Mouse (Mus musculus): ENCODE measurements at regions not wholly inside any gene's neighbourhood (a gene's known extent, or its start where the extent isn't known, plus 50 kb on each side); places are given as distances from the start of the nearest gene placed in this dataset.

DNA sequence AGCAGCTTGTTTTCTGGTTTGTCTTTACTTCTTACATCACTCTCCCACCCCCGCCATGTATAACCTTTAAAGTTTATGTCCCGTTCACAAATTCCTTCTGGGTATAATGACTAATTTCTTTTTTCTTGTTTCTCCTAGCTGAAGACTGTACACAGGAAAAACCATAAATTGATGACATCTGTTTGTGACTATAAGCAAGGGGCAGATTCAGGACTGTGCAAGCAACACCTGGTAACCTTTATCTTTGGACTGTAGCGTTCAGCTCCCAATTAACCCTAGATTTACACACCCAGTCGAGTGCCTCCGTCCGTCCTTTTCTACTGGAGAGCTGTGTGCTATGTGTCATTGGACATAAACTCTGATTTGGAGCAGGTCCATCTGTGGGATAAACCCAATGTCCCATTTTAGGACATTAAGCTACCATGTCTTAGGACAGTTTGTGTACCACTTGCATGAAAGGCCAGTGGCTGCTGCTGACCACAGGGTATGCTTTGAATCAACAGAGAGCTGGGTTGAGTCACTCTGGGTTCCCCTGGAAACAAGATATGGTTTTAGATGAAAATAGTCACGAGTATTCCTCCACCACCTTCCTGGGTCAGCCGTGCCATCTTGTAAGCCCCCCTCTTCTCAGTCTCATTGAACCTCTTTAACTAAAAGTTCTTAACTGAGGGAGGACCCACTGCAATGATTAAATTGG lies 159.2 kb upstream of the Pgrmc2 start:
- WGBS: 89% methylated on average over 8 of the region's 8 CpGs
- no peaks in the 10 kb centered on the region for H3K36me3 ChIP-seq (ENCODE audit: control insufficient read depth, insufficient read depth, low read length)
- H3K27me3 ChIP-seq (ENCODE audit: control insufficient read depth, insufficient read depth, low read length): no peaks in the 10 kb centered on the region
- TF ChIP-seq CTCF (IDR thresholded peaks at IDR 0.05; ENCODE audit: extremely low read depth, insufficient read depth, insufficient read length, insufficient replicate concordance) (no peak), POLR2A (IDR thresholded peaks at IDR 0.05; ENCODE audit: low read depth, low read length) (no peak)
- no peak overlapping the region for H3K4me3 ChIP-seq (ENCODE audit: extremely low read depth, insufficient read depth, insufficient read length)
- no peak for DNase-seq (ENCODE audit: low read depth in 1 of 2, low spot score in 2 of 2)
- no peaks in the 10 kb centered on the region for H3K4me1 ChIP-seq (ENCODE audit: control insufficient read depth, insufficient read depth, insufficient read length)
- no peak overlapping the region for H3K27ac ChIP-seq (ENCODE audit: insufficient read depth, low read length)

DNA sequence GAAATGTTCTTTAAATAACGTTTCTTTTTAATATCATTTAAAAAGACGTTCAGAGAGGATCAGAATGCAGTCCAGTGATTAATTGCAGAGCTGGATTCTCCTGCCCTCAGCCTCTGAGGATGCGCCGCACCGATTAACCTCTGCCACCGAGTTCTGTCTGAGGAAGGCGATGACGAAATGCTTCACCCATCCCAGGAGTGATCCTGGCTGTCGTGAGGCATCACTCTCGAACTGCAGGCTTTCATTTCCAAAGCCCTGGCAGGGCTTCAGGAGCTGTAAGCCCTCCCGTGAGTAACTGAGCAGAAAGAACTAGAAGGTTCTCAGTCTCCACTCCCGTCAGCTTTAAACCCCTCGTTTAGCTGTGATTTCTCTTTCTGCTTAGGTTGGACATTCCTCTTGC lies 157.0 kb upstream of the Pgrmc2 start:
- TF ChIP-seq CTCF (IDR thresholded peaks at IDR 0.05; ENCODE audit: extremely low read depth, insufficient read depth, insufficient read length, insufficient replicate concordance) (no peak), POLR2A (IDR thresholded peaks at IDR 0.05; ENCODE audit: low read depth, low read length) (no peak)
- H3K4me1 ChIP-seq (ENCODE audit: control insufficient read depth, insufficient read depth, insufficient read length): no peaks in the 10 kb centered on the region; the same call in 1 of the 2 replicates

DNA sequence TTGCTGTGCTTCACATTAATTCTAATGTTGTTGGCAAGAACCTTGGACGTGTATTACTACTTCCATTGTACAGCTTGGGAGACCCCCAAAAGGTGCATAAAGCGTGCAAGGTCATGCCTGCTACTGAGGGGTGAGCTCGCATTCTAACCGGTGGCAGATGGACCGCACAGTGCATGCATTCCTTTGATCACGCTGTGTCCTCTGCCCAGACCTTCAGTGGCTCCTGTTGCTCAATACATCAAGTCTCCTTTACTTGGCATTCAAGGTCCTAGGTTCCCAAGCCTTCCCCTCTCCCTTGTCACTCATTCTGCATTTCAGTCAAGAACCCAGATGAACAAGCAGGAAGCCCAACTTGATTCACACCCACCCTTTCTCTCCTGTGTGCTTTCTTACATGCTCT lies 156.4 kb upstream of the Pgrmc2 start:
- no peaks in the 10 kb centered on the region; the same call in 1 of the 2 replicates for H3K4me1 ChIP-seq (ENCODE audit: control insufficient read depth, insufficient read depth, insufficient read length)
- no peaks in the 10 kb centered on the region for H3K36me3 ChIP-seq (ENCODE audit: control insufficient read depth, insufficient read depth, low read length)
- no peak for TF ChIP-seq POLR2A (IDR thresholded peaks at IDR 0.05; ENCODE audit: low read depth, low read length)
- TF ChIP-seq CTCF (IDR thresholded peaks at IDR 0.05; ENCODE audit: extremely low read depth, insufficient read depth, insufficient read length, insufficient replicate concordance): no peak
- H3K27me3 ChIP-seq (ENCODE audit: control insufficient read depth, insufficient read depth, low read length): no peaks in the 10 kb centered on the region
- no peak for DNase-seq (ENCODE audit: low read depth in 1 of 2, low spot score in 2 of 2)
- WGBS: 90% methylated on average over 6 of the region's 6 CpGs
- H3K4me3 ChIP-seq (ENCODE audit: extremely low read depth, insufficient read depth, insufficient read length): no peak overlapping the region
- no peak overlapping the region for H3K27ac ChIP-seq (ENCODE audit: insufficient read depth, low read length)

More for the DNA sequence above, 157.0 kb upstream of the Pgrmc2 start:
- Histone ChIP-seq H3K36me3 (ENCODE audit: control insufficient read depth, insufficient read depth, low read length) (no peaks in the 10 kb centered on the region), H3K27me3 (ENCODE audit: control insufficient read depth, insufficient read depth, low read length) (no peaks in the 10 kb centered on the region), H3K4me3 (ENCODE audit: extremely low read depth, insufficient read depth, insufficient read length) (no peak overlapping the region), H3K27ac (ENCODE audit: insufficient read depth, low read length) (no peak overlapping the region)
- 88% methylated on average over 13 of the region's 13 CpGs for WGBS
- DNase-seq (ENCODE audit: low read depth in 1 of 2, low spot score in 2 of 2): no peak

DNA sequence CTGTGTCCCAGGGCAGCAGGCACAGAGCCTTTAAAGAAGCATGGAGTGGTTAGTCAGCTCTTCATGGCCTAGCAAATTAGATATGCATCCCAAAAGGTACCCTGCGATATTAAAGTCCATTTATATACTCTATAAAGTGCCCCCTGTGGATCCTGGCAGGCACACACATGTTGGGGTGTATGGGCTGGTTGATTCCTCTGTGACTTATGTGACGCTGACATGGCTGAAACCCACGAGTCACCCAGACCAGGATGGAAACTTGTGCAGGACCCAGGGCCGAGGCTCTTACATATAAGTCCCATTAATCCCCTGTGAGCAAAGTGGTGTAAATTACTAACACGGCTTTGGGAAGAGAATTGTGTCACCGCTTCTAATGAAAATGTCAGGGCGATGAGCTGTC lies 155.2 kb upstream of the Pgrmc2 start:
- H3K27me3 ChIP-seq (ENCODE audit: control insufficient read depth, insufficient read depth, low read length): no peaks in the 10 kb centered on the region
- no peak for DNase-seq (ENCODE audit: low read depth in 1 of 2, low spot score in 2 of 2)
- WGBS: 83% methylated on average over 7 of the region's 7 CpGs

DNA sequence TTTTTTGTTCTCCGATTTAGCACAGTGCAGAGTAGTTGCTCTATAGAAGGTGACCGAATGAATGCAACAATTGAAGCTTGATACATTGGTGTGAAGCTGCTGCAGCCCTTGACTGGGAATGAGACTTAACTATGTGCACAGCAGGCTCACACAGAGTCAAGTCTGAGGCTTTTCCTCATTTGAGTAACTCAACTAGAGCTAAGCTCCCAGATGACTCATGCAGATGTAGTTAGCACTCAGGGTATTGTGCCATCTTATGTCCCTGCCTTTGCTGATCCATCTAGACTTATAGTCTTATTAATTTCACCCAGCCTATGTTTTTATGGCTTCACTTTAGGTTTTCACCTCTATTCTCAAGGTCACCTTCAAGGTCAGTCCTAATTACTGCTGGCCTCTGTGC lies 152.8 kb upstream of the Pgrmc2 start:
- H3K4me3 ChIP-seq (ENCODE audit: extremely low read depth, insufficient read depth, insufficient read length): no peak overlapping the region
- H3K4me1 ChIP-seq (ENCODE audit: control insufficient read depth, insufficient read depth, insufficient read length): no peaks in the 10 kb centered on the region; the same call in 1 of the 2 replicates
- no peak overlapping the region for H3K27ac ChIP-seq (ENCODE audit: insufficient read depth, low read length)
- H3K27me3 ChIP-seq (ENCODE audit: control insufficient read depth, insufficient read depth, low read length): no peaks in the 10 kb centered on the region
- no peaks in the 10 kb centered on the region for H3K36me3 ChIP-seq (ENCODE audit: control insufficient read depth, insufficient read depth, low read length)
- no peak for DNase-seq (ENCODE audit: low read depth in 1 of 2, low spot score in 2 of 2)
- 98% methylated on average over 2 of the region's 2 CpGs for WGBS
- TF ChIP-seq CTCF (IDR thresholded peaks at IDR 0.05; ENCODE audit: extremely low read depth, insufficient read depth, insufficient read length, insufficient replicate concordance) (no peak), POLR2A (IDR thresholded peaks at IDR 0.05; ENCODE audit: low read depth, low read length) (no peak)

More for the DNA sequence above, 155.2 kb upstream of the Pgrmc2 start:
- no peak overlapping the region for H3K4me3 ChIP-seq (ENCODE audit: extremely low read depth, insufficient read depth, insufficient read length)
- no peak overlapping the region for H3K27ac ChIP-seq (ENCODE audit: insufficient read depth, low read length)
- H3K36me3 ChIP-seq (ENCODE audit: control insufficient read depth, insufficient read depth, low read length): no peaks in the 10 kb centered on the region
- TF ChIP-seq POLR2A (IDR thresholded peaks at IDR 0.05; ENCODE audit: low read depth, low read length): no peak
- TF ChIP-seq CTCF (IDR thresholded peaks at IDR 0.05; ENCODE audit: extremely low read depth, insufficient read depth, insufficient read length, insufficient replicate concordance): no peak
- H3K4me1 ChIP-seq (ENCODE audit: control insufficient read depth, insufficient read depth, insufficient read length): no peaks in the 10 kb centered on the region; the same call in 1 of the 2 replicates

DNA sequence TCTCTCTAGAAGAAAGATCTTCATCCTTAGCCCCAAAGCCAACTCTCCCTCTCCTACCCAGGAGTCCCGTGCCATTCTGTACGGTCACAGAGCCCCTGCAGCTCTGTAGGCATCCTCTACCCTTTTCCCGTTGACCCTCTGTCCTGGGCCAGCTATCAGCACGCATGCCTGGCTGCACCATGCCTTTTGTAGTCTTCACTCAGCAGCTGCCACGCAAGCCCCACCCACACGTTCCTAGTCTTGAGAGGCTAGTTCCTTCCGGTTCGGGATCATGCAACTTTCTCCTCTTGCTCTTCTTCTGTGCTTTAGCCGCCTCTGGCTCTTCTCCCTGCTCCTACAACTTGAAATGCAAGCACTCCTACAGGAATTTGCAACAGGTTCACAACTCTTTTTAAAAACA lies 152.1 kb upstream of the Pgrmc2 start:
- Histone ChIP-seq H3K36me3 (ENCODE audit: control insufficient read depth, insufficient read depth, low read length) (no peaks in the 10 kb centered on the region), H3K27ac (ENCODE audit: insufficient read depth, low read length) (no peak overlapping the region), H3K27me3 (ENCODE audit: control insufficient read depth, insufficient read depth, low read length) (no peaks in the 10 kb centered on the region), H3K4me3 (ENCODE audit: extremely low read depth, insufficient read depth, insufficient read length) (no peak overlapping the region), H3K4me1 (ENCODE audit: control insufficient read depth, insufficient read depth, insufficient read length) (no peaks in the 10 kb centered on the region; the same call in 1 of the 2 replicates)
- TF ChIP-seq POLR2A (IDR thresholded peaks at IDR 0.05; ENCODE audit: low read depth, low read length): no peak
- 23% methylated on average over 9 of the region's 9 CpGs for WGBS
- peak in 1 of 2 experiments; percentile 5 for DNase-seq (ENCODE audit: low read depth in 1 of 2, low spot score in 2 of 2)

DNA sequence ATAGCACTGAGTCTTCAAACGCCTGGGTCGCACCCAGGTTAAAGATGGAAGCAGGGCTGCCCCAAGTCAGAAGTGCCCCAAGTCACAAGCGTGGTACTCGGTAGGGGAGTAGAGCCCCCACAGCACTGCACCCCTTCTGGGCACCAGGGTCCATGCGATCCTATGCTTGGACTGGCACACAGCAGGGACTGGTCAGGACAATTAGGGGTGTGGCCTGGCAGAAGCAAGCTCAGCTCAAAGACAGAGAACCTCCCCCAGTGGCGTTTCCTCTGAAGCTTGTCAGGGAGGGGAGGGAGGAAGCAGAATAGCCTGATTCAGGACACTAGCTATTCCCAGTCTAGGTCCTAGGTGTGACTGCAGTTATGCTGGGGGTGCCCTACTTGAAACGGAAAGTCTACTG lies 151.3 kb upstream of the Pgrmc2 start:
- no peaks in the 10 kb centered on the region; the same call in 1 of the 2 replicates for H3K4me1 ChIP-seq (ENCODE audit: control insufficient read depth, insufficient read depth, insufficient read length)
- TF ChIP-seq CTCF (IDR thresholded peaks at IDR 0.05; ENCODE audit: extremely low read depth, insufficient read depth, insufficient read length, insufficient replicate concordance) (no peak), POLR2A (IDR thresholded peaks at IDR 0.05; ENCODE audit: low read depth, low read length) (no peak)
- WGBS: 78% methylated on average over 7 of the region's 7 CpGs
- no peaks in the 10 kb centered on the region for H3K36me3 ChIP-seq (ENCODE audit: control insufficient read depth, insufficient read depth, low read length)
- no peaks in the 10 kb centered on the region for H3K27me3 ChIP-seq (ENCODE audit: control insufficient read depth, insufficient read depth, low read length)
- H3K4me3 ChIP-seq (ENCODE audit: extremely low read depth, insufficient read depth, insufficient read length): no peak overlapping the region
- DNase-seq (ENCODE audit: low read depth in 1 of 2, low spot score in 2 of 2): no peak
- no peak overlapping the region for H3K27ac ChIP-seq (ENCODE audit: insufficient read depth, low read length)
